Mouse (Mus musculus): ENCODE data around the gene Sema3a. TPM values are rescaled to one million over a fixed set of nuclear protein-coding genes. Genes with fewer than 3 reads are reported as not detected.

Gene Sema3a
- polyA plus RNA-seq, 1 experiment from 2014 or later, result 43.4 TPM

GRCm38 (mm10) chr5:13505839-13506499, 380.8 kb downstream of the Sema3a start:
- H3K4me3 ChIP-seq (ENCODE audit: low read depth, low read length), result no peak overlapping the region
- no peak for DNase-seq (ENCODE audit: low spot score)
- no peak overlapping the region for H3K4me2 ChIP-seq (ENCODE audit: low read depth, severe bottlenecking)
- H3K9ac ChIP-seq (ENCODE audit: low read length), result no peak overlapping the region
- no peaks in the 10 kb centered on the region for H3K36me3 ChIP-seq (ENCODE audit: control insufficient read depth, insufficient read depth, low read length)
- no peaks in the 10 kb centered on the region for H3K9me3 ChIP-seq (ENCODE audit: control insufficient read depth, low read length)
- 80% methylated on average over 4 of the region's 4 CpGs for WGBS
- no peaks in the 10 kb centered on the region for H3K4me1 ChIP-seq (ENCODE audit: control insufficient read depth, insufficient read depth, low read length)
- ATAC-seq (ENCODE audit: insufficient number of reproducible peaks, low FRiP score, low TSS enrichment, low read depth), result no peak
- H3K27me3 ChIP-seq (ENCODE audit: control insufficient read depth, insufficient read depth, low read length), result no peaks in the 10 kb centered on the region
- H3K27ac ChIP-seq (replicated peaks; ENCODE audit: low read depth, low read length), result no peak overlapping the region

- no peaks in the 10 kb centered on the region for H3K4me1 ChIP-seq (ENCODE audit: control insufficient read depth, insufficient read depth, low read length)
- no peak overlapping the region for H3K27ac ChIP-seq (replicated peaks; ENCODE audit: low read depth, low read length)
- ATAC-seq (ENCODE audit: insufficient number of reproducible peaks, low FRiP score, low TSS enrichment, low read depth) (no peak), DNase-seq (ENCODE audit: low spot score) (no peak)
- WGBS, result 70% methylated on average over 3 of the region's 3 CpGs
- no peaks in the 10 kb centered on the region for H3K27me3 ChIP-seq (ENCODE audit: control insufficient read depth, insufficient read depth, low read length)
- H3K9ac ChIP-seq (ENCODE audit: low read length), result no peak overlapping the region
- no peak overlapping the region for H3K4me3 ChIP-seq (ENCODE audit: low read depth, low read length)
- no peak overlapping the region for H3K4me2 ChIP-seq (ENCODE audit: low read depth, severe bottlenecking)
- no peaks in the 10 kb centered on the region for H3K9me3 ChIP-seq (ENCODE audit: control insufficient read depth, low read length)
- H3K36me3 ChIP-seq (ENCODE audit: control insufficient read depth, insufficient read depth, low read length), result no peaks in the 10 kb centered on the region
Observed at GRCm38 (mm10) chr5:13509163-13509562, 383.9 kb downstream of the Sema3a start.

- 92% methylated on average over 4 of the region's 4 CpGs for WGBS
- Histone ChIP-seq H3K27me3 (ENCODE audit: control insufficient read depth, insufficient read depth, low read length) (no peaks in the 10 kb centered on the region), H3K4me3 (ENCODE audit: low read depth, low read length) (no peak overlapping the region), H3K27ac (replicated peaks; ENCODE audit: low read depth, low read length) (no peak overlapping the region), H3K4me2 (ENCODE audit: low read depth, severe bottlenecking) (no peak overlapping the region), H3K4me1 (ENCODE audit: control insufficient read depth, insufficient read depth, low read length) (no peaks in the 10 kb centered on the region), H3K9ac (ENCODE audit: low read length) (no peak overlapping the region), H3K9me3 (ENCODE audit: control insufficient read depth, low read length) (no peaks in the 10 kb centered on the region), H3K36me3 (ENCODE audit: control insufficient read depth, insufficient read depth, low read length) (no peaks in the 10 kb centered on the region)
- no peak for ATAC-seq (ENCODE audit: insufficient number of reproducible peaks, low FRiP score, low TSS enrichment, low read depth)
- DNase-seq (ENCODE audit: low spot score), result no peak
Observed at GRCm38 (mm10) chr5:13517018-13517417, 391.8 kb downstream of the Sema3a start.

GRCm38 (mm10) chr5:13525597-13525996, 400.4 kb downstream of the Sema3a start:
- WGBS, result 66% methylated on average over 3 of the region's 3 CpGs
- Histone ChIP-seq H3K9me3 (ENCODE audit: control insufficient read depth, low read length) (no peaks in the 10 kb centered on the region), H3K9ac (ENCODE audit: low read length) (no peak overlapping the region), H3K4me1 (ENCODE audit: control insufficient read depth, insufficient read depth, low read length) (peaks cover 4% of the 10 kb centered on the region; the same call in 1 of the 2 replicates), H3K4me3 (ENCODE audit: low read depth, low read length) (no peak overlapping the region), H3K27ac (replicated peaks; ENCODE audit: low read depth, low read length) (no peak overlapping the region), H3K36me3 (ENCODE audit: control insufficient read depth, insufficient read depth, low read length) (no peaks in the 10 kb centered on the region), H3K4me2 (ENCODE audit: low read depth, severe bottlenecking) (no peak overlapping the region), H3K27me3 (ENCODE audit: control insufficient read depth, insufficient read depth, low read length) (no peaks in the 10 kb centered on the region)
- ATAC-seq (ENCODE audit: insufficient number of reproducible peaks, low FRiP score, low TSS enrichment, low read depth) (no peak), DNase-seq (ENCODE audit: low spot score) (no peak)

- ATAC-seq (ENCODE audit: insufficient number of reproducible peaks, low FRiP score, low TSS enrichment, low read depth), result no peak
- 9% methylated on average over 7 of the region's 7 CpGs for WGBS
- Histone ChIP-seq H3K27ac (replicated peaks; ENCODE audit: low read depth, low read length) (no peak overlapping the region), H3K27me3 (ENCODE audit: control insufficient read depth, insufficient read depth, low read length) (no peaks in the 10 kb centered on the region), H3K4me3 (ENCODE audit: low read depth, low read length) (no peak overlapping the region), H3K36me3 (ENCODE audit: control insufficient read depth, insufficient read depth, low read length) (no peaks in the 10 kb centered on the region), H3K4me1 (ENCODE audit: control insufficient read depth, insufficient read depth, low read length) (peaks cover 4% of the 10 kb centered on the region; the same call in 1 of the 2 replicates), H3K9me3 (ENCODE audit: control insufficient read depth, low read length) (no peaks in the 10 kb centered on the region), H3K4me2 (ENCODE audit: low read depth, severe bottlenecking) (peak overlapping the region; percentile 13; the same call in 1 of the 2 replicates), H3K9ac (ENCODE audit: low read length) (no peak overlapping the region)
- peak; percentile 29 for DNase-seq (ENCODE audit: low spot score)
Observed at GRCm38 (mm10) chr5:13527037-13527464, 401.8 kb downstream of the Sema3a start.

GRCm38 (mm10) chr5:13529226-13529625, 404.0 kb downstream of the Sema3a start:
- H3K4me1 ChIP-seq (ENCODE audit: control insufficient read depth, insufficient read depth, low read length), result peaks cover 4% of the 10 kb centered on the region; the same call in 1 of the 2 replicates
- 43% methylated on average over 4 of the region's 4 CpGs for WGBS
- no peak overlapping the region for H3K27ac ChIP-seq (replicated peaks; ENCODE audit: low read depth, low read length)
- no peaks in the 10 kb centered on the region for H3K9me3 ChIP-seq (ENCODE audit: control insufficient read depth, low read length)
- DNase-seq (ENCODE audit: low spot score), result no peak
- no peaks in the 10 kb centered on the region for H3K27me3 ChIP-seq (ENCODE audit: control insufficient read depth, insufficient read depth, low read length)
- no peaks in the 10 kb centered on the region for H3K36me3 ChIP-seq (ENCODE audit: control insufficient read depth, insufficient read depth, low read length)
- H3K9ac ChIP-seq (ENCODE audit: low read length), result no peak overlapping the region
- no peak overlapping the region for H3K4me3 ChIP-seq (ENCODE audit: low read depth, low read length)
- ATAC-seq (ENCODE audit: insufficient number of reproducible peaks, low FRiP score, low TSS enrichment, low read depth), result no peak
- no peak overlapping the region for H3K4me2 ChIP-seq (ENCODE audit: low read depth, severe bottlenecking)

GRCm38 (mm10) chr5:13547472-13548209, 422.4 kb downstream of the Sema3a start:
- H3K9me3 ChIP-seq (ENCODE audit: control insufficient read depth, low read length), result no peaks in the 10 kb centered on the region
- no peak overlapping the region for H3K4me3 ChIP-seq (ENCODE audit: low read depth, low read length)
- ATAC-seq (ENCODE audit: insufficient number of reproducible peaks, low FRiP score, low TSS enrichment, low read depth) (no peak), DNase-seq (ENCODE audit: low spot score) (no peak)
- H3K27me3 ChIP-seq (ENCODE audit: control insufficient read depth, insufficient read depth, low read length), result no peaks in the 10 kb centered on the region
- no peaks in the 10 kb centered on the region for H3K36me3 ChIP-seq (ENCODE audit: control insufficient read depth, insufficient read depth, low read length)
- H3K4me1 ChIP-seq (ENCODE audit: control insufficient read depth, insufficient read depth, low read length), result no peaks in the 10 kb centered on the region; the same call in 1 of the 2 replicates
- no peak overlapping the region for H3K9ac ChIP-seq (ENCODE audit: low read length)
- H3K27ac ChIP-seq (replicated peaks; ENCODE audit: low read depth, low read length), result no peak overlapping the region
- no peak overlapping the region for H3K4me2 ChIP-seq (ENCODE audit: low read depth, severe bottlenecking)
- WGBS, result 67% methylated on average over 2 of the region's 2 CpGs

GRCm38 (mm10) chr5:13548210-13548554, 423.0 kb downstream of the Sema3a start:
- Histone ChIP-seq H3K4me1 (ENCODE audit: control insufficient read depth, insufficient read depth, low read length) (no peaks in the 10 kb centered on the region; the same call in 1 of the 2 replicates), H3K4me3 (ENCODE audit: low read depth, low read length) (no peak overlapping the region), H3K9ac (ENCODE audit: low read length) (no peak overlapping the region), H3K36me3 (ENCODE audit: control insufficient read depth, insufficient read depth, low read length) (no peaks in the 10 kb centered on the region), H3K27me3 (ENCODE audit: control insufficient read depth, insufficient read depth, low read length) (no peaks in the 10 kb centered on the region), H3K27ac (replicated peaks; ENCODE audit: low read depth, low read length) (no peak overlapping the region), H3K9me3 (ENCODE audit: control insufficient read depth, low read length) (no peaks in the 10 kb centered on the region), H3K4me2 (ENCODE audit: low read depth, severe bottlenecking) (no peak overlapping the region)
- DNase-seq (ENCODE audit: low spot score) (no peak), ATAC-seq (ENCODE audit: insufficient number of reproducible peaks, low FRiP score, low TSS enrichment, low read depth) (no peak)
- WGBS, result 54% methylated on average over 1 of the region's 1 CpGs

Data from limb, embryonic 11.5 days (tissue).